Mouse (Mus musculus): ENCODE data around the gene Mcts2.

DNA sequence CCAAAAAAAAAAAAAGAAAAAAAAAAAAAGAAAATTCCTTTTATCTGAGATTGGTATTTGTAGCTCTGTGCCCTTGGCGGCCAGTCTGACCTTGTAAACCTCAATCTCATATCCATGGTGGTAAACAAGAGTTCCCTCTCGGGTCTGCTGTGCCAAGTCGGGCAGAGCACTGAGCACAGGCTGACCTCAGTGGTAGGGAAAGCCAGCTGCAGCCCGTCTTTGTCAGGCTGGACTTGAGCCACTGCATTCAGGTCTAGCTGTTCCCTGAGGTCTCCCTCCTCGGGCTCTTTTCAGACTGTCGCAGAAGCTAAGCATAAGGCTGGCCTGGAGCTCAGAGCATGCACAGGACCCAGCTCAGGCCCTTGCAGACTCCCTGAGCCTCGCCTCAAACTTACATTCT, 7.9 kb downstream of the Mcts2 start:
- TF ChIP-seq CTCF (IDR thresholded peaks at IDR 0.05; ENCODE audit: borderline replicate concordance, extremely low read depth, insufficient read depth, insufficient read length) (no peak), POLR2A (IDR thresholded peaks at IDR 0.05; ENCODE audit: borderline replicate concordance, extremely low read depth, insufficient read depth, insufficient read length, poor library complexity, severe bottlenecking) (no peak)
